Mouse (Mus musculus) heart, embryonic 15.5 days (tissue): ENCODE measurements around the gene Mxd3. TPM values are rescaled to one million over a fixed set of nuclear protein-coding genes. Genes with fewer than 3 reads are reported as not detected.
A peak's percentile ranks its signal among the peaks of the same experiment; 100 is the strongest.

Source experiments
- ATAC-seq: fragments of 200-750 bp; cut with Nextera tagmentation; replicated peaks from 2 replicates; pipeline ENCODE4 v1.8.0; 2017; ENCODE audit warnings: low read depth, moderate TSS enrichment; ENCODE audit not compliant: insufficient number of reproducible peaks, insufficient read depth, low FRiP score
- H3K27ac ChIP-seq: fragments of 300-500 bp; sonication (generic); 2 replicates; pipeline ENCODE4 v1.5.1; 2015; ENCODE audit warnings: mild to moderate bottlenecking, inconsistent platforms
- H3K27me3 ChIP-seq: fragments of 300-500 bp; sonication (generic); 2 replicates; pipeline ENCODE4 v1.6.1; 2015; ENCODE audit warnings: inconsistent platforms
- H3K36me3 ChIP-seq: fragments of 300-500 bp; sonication (generic); 2 replicates; pipeline ENCODE4 v1.6.1; 2015; ENCODE audit warnings: mild to moderate bottlenecking, inconsistent platforms
- H3K4me1 ChIP-seq: fragments of 300-500 bp; sonication (generic); replicated peaks from 2 replicates; pipeline ENCODE4 v1.6.1; 2015; ENCODE audit warnings: inconsistent platforms
- H3K4me2 ChIP-seq: fragments of 300-500 bp; sonication (generic); 2 replicates; pipeline ENCODE4 v1.6.1; 2015; ENCODE audit warnings: inconsistent platforms, mild to moderate bottlenecking, moderate library complexity
- H3K4me3 ChIP-seq: fragments of 300-500 bp; sonication (generic); 2 replicates; pipeline ENCODE4 v1.5.1; 2015; ENCODE audit warnings: mild to moderate bottlenecking, inconsistent platforms
- H3K9ac ChIP-seq: fragments of 300-500 bp; sonication (generic); 2 replicates; pipeline ENCODE4 v1.6.1; 2015; ENCODE audit warnings: mild to moderate bottlenecking, inconsistent platforms
- H3K9me3 ChIP-seq: fragments of 300-500 bp; sonication (generic); replicated peaks from 2 replicates; pipeline ENCODE4 v1.6.1; 2016; ENCODE audit warnings: inconsistent platforms
- WGBS: fragments of 180-500 bp; shearing (Covaris S2); methylation state at CpG from one replicate; pipeline ENCODE4 v1.1.7; 2015; ENCODE audit warnings: mixed read lengths; 5-methylcytosine and 5-hydroxymethylcytosine counted together
- polyA plus RNA-seq: library from polyadenylated mRNA; unstranded; fragments of >200 nt; fragmentation: Nextera tagmentation; extraction: Ambion mirVana; gene quantifications from 2 replicates; pipeline ENCODE4 v1.2.1, GENCODE M21; 2015

The Mxd3 gene
- polyA plus RNA-seq, 1 experiment from 2014 or later = 21.8 TPM

GRCm38 (mm10) chr13:55330567-55331400 lies 1.2 kb upstream of the Mxd3 start:
- Histone ChIP-seq H3K36me3 (peaks cover 5% of the 10 kb centered on the region), H3K4me3 (peak overlapping the region; percentile 81), H3K27me3 (no peaks in the 10 kb centered on the region), H3K27ac (peak overlapping the region; percentile 92), H3K4me2 (peak overlapping the region; percentile 97), H3K9me3 (no peaks in the 10 kb centered on the region), H3K9ac (peak overlapping the region; percentile 70), H3K4me1 (peaks cover 35% of the 10 kb centered on the region)
- 44% methylated on average over 14 of the region's 14 CpGs for whole genome bisulfite sequencing
- ATAC-seq = no peak

GRCm38 (mm10) chr13:55329109-55329682 lies 427 bp downstream of the Mxd3 start:
- WGBS = 2% methylated on average over 29 of the region's 29 CpGs
- peak; percentile 16 for ATAC-seq
- peak overlapping the region; percentile 92 for H3K27ac ChIP-seq

GRCm38 (mm10) chr13:55328641-55329040 lies 982 bp downstream of the Mxd3 start:
- peaks cover 24% of the 10 kb centered on the region for H3K36me3 ChIP-seq
- ATAC-seq = no peak
- peaks cover 40% of the 10 kb centered on the region for H3K4me1 ChIP-seq
- H3K27me3 ChIP-seq = no peaks in the 10 kb centered on the region
- H3K4me2 ChIP-seq = peak overlapping the region; percentile 97
- H3K9me3 ChIP-seq = no peaks in the 10 kb centered on the region
- H3K27ac ChIP-seq = no peak overlapping the region
- peak overlapping the region; percentile 81 for H3K4me3 ChIP-seq
- WGBS = 83% methylated on average over 4 of the region's 4 CpGs
- H3K9ac ChIP-seq = peak overlapping the region; percentile 70

More at GRCm38 (mm10) chr13:55329109-55329682, 427 bp downstream of the Mxd3 start:
- Histone ChIP-seq H3K36me3 (peaks cover 19% of the 10 kb centered on the region), H3K4me1 (peaks cover 35% of the 10 kb centered on the region), H3K9me3 (no peaks in the 10 kb centered on the region), H3K4me3 (peak overlapping the region; percentile 81), H3K9ac (peak overlapping the region; percentile 70), H3K4me2 (peak overlapping the region; percentile 97), H3K27me3 (no peaks in the 10 kb centered on the region)

GRCm38 (mm10) chr13:55328171-55328570 lies 1.5 kb downstream of the Mxd3 start:
- Histone ChIP-seq H3K9ac (peak overlapping the region; percentile 70; the same call in 1 of the 2 replicates), H3K4me2 (peak overlapping the region; percentile 97), H3K9me3 (no peaks in the 10 kb centered on the region), H3K27ac (no peak overlapping the region), H3K36me3 (peaks cover 29% of the 10 kb centered on the region), H3K4me3 (peak overlapping the region; percentile 81), H3K27me3 (no peaks in the 10 kb centered on the region), H3K4me1 (peaks cover 45% of the 10 kb centered on the region)
- 77% methylated on average over 6 of the region's 6 CpGs for WGBS
- no peak for ATAC-seq

- Histone ChIP-seq H3K27ac (no peak overlapping the region; the same call in 1 of the 2 replicates), H3K4me1 (peaks cover 50% of the 10 kb centered on the region), H3K36me3 (peaks cover 33% of the 10 kb centered on the region), H3K9ac (no peak overlapping the region), H3K9me3 (no peaks in the 10 kb centered on the region), H3K27me3 (no peaks in the 10 kb centered on the region), H3K4me2 (peak overlapping the region; percentile 97), H3K4me3 (peak overlapping the region; percentile 81)
- 35% methylated on average over 6 of the region's 8 CpGs for WGBS
- peak; percentile 24; the same call in 1 of the 2 replicates for ATAC-seq
Observed at GRCm38 (mm10) chr13:55327633-55328032, 2.0 kb downstream of the Mxd3 start.

- Histone ChIP-seq H3K27me3 (no peaks in the 10 kb centered on the region), H3K27ac (peak overlapping the region; percentile 49; the same call in 1 of the 2 replicates), H3K4me2 (no peak overlapping the region), H3K36me3 (peaks cover 33% of the 10 kb centered on the region), H3K4me3 (no peak overlapping the region), H3K4me1 (peaks cover 52% of the 10 kb centered on the region), H3K9me3 (no peaks in the 10 kb centered on the region), H3K9ac (no peak overlapping the region)
- WGBS = 45% methylated on average over 4 of the region's 4 CpGs
- ATAC-seq = no peak
Observed at GRCm38 (mm10) chr13:55327169-55327568, 2.5 kb downstream of the Mxd3 start.

- H3K4me3 ChIP-seq = no peak overlapping the region
Observed at GRCm38 (mm10) chr13:55325596-55325995, 4.0 kb downstream of the Mxd3 start.

GRCm38 (mm10) chr13:55322130-55322825 lies 7.3 kb downstream of the Mxd3 start:
- Histone ChIP-seq H3K27me3 (no peaks in the 10 kb centered on the region), H3K4me1 (peaks cover 39% of the 10 kb centered on the region), H3K9me3 (no peaks in the 10 kb centered on the region), H3K9ac (peak overlapping the region; percentile 92), H3K36me3 (peaks cover 60% of the 10 kb centered on the region), H3K27ac (peak overlapping the region; percentile 87), H3K4me2 (peak overlapping the region; percentile 83), H3K4me3 (peak overlapping the region; percentile 79)
- ATAC-seq = no peak; the same call in 1 of the 2 replicates
- under 1% methylated on average over 31 of the region's 31 CpGs for WGBS

More at GRCm38 (mm10) chr13:55325596-55325995, 4.0 kb downstream of the Mxd3 start:
- Histone ChIP-seq H3K36me3 (peaks cover 33% of the 10 kb centered on the region), H3K27ac (no peak overlapping the region), H3K4me2 (no peak overlapping the region), H3K4me1 (peaks cover 57% of the 10 kb centered on the region), H3K9me3 (no peaks in the 10 kb centered on the region), H3K27me3 (no peaks in the 10 kb centered on the region), H3K9ac (0 out of 2 replicates have a peak overlapping the region, but pooled peaks have one; percentile 10)
- no peak for ATAC-seq
- 71% methylated on average over 11 of the region's 11 CpGs for WGBS

GRCm38 (mm10) chr13:55321434-55322129 lies 8.0 kb downstream of the Mxd3 start, which contains the start of gene Rab24:
Gene Rab24, minus strand, starts transcription at chr13:55321946.
- peaks cover 67% of the 10 kb centered on the region for H3K36me3 ChIP-seq

GRCm38 (mm10) chr13:55319931-55320533 lies 9.6 kb downstream of the Mxd3 start, which contains the start of gene Prelid1:
Gene Prelid1, plus strand, starts transcription at chr13:55320500.
- Histone ChIP-seq H3K9ac (peak within 1 kb of the TSS; percentile 92), H3K27me3 (no peaks in the 10 kb centered on the region), H3K4me2 (peak within 1 kb of the TSS; percentile 83), H3K4me1 (peaks cover 34% of the 10 kb centered on the region), H3K9me3 (no peaks in the 10 kb centered on the region), H3K36me3 (peaks cover 67% of the 10 kb centered on the region), H3K4me3 (peak within 1 kb of the TSS; percentile 79), H3K27ac (peak within 1 kb of the TSS; percentile 87)
- no peak for ATAC-seq
- WGBS = 48% methylated on average over 4 of the region's 4 CpGs

More at GRCm38 (mm10) chr13:55321434-55322129, 8.0 kb downstream of the Mxd3 start, which contains the start of gene Rab24:
- Histone ChIP-seq H3K27me3 (no peaks in the 10 kb centered on the region), H3K4me1 (peaks cover 34% of the 10 kb centered on the region), H3K9me3 (no peaks in the 10 kb centered on the region), H3K27ac (peak within 1 kb of the TSS; percentile 87), H3K4me2 (peak within 1 kb of the TSS; percentile 83), H3K4me3 (peak within 1 kb of the TSS; percentile 79), H3K9ac (peak within 1 kb of the TSS; percentile 92)
- under 1% methylated on average over 73 of the region's 73 CpGs for WGBS
- peak; percentile 89 for ATAC-seq
